Mouse (Mus musculus) right cerebral cortex, postnatal 36 days (tissue): ENCODE results near the gene Nipal3.

Experiments used
- DNase-seq, 2 experiments: peaks; one replicate each; pipeline ENCODE4 v3.0.0; 2022; ENCODE audit warnings: low spot score in 2 of 2, mixed read lengths in 1 of 2

Nipal3 gene

GRCm38 (mm10) chr4:135505794-135506193 lies 11.0 kb upstream of the Nipal3 start:
- no peak for DNase-seq

GRCm38 (mm10) chr4:135501587-135501986 lies 6.7 kb upstream of the Nipal3 start:
- DNase-seq = no peak

- DNase-seq = no peak
Observed at GRCm38 (mm10) chr4:135499831-135500230, 5.0 kb upstream of the Nipal3 start.

GRCm38 (mm10) chr4:135498136-135498535 lies 3.3 kb upstream of the Nipal3 start:
- DNase-seq = no peak

DNA sequence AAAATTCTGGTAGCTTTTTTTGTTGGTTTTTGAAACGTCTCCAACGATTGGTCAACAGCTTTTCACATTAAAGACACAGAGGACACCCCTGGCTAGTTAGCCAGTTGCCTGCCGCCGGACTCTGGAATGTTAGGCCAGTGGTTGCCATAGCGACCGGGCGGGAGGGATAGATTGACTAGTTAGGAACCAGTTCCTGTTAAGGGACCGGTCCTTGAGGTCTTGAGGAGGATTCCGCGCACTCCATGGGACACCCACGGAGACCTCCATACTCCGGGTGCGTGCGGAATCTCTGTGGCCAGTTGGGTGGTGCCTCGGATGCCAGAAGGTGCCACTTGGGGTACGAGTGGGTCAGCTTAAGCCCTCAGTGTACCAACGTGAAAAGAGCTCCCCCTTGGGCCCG lies 972 bp upstream of the Nipal3 start:
- no peak for DNase-seq

- no peak for DNase-seq
Observed at GRCm38 (mm10) chr4:135495397-135495791, 556 bp upstream of the Nipal3 start.

- DNase-seq = peak; percentile 29 to 30
Observed at GRCm38 (mm10) chr4:135493691-135494520, 932 bp downstream of the Nipal3 start.

- no peak for DNase-seq
Observed at GRCm38 (mm10) chr4:135493271-135493670, 1.6 kb downstream of the Nipal3 start.

DNA sequence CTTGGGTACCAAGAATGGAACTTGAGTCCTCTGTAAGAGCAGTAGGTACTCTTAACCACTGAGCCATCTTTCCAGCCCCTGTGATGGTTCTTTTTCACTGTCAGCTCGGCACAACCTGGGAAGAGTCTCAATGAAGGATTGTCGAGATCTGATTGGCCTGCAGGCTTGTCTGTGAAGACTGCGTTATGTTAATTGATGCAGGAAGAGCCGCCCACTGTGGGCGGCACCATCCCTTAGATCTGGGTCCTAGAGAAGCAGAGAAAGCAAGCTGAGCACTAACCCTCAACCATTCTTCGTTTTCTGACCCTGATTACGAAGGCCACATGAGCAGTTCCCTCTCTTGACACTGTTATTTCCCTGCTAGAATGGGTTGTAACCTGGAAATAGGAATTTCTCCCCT lies 5.6 kb downstream of the Nipal3 start:
- DNase-seq = no peak

- no peak for DNase-seq
Observed at GRCm38 (mm10) chr4:135486352-135486751, 8.5 kb downstream of the Nipal3 start.

DNA sequence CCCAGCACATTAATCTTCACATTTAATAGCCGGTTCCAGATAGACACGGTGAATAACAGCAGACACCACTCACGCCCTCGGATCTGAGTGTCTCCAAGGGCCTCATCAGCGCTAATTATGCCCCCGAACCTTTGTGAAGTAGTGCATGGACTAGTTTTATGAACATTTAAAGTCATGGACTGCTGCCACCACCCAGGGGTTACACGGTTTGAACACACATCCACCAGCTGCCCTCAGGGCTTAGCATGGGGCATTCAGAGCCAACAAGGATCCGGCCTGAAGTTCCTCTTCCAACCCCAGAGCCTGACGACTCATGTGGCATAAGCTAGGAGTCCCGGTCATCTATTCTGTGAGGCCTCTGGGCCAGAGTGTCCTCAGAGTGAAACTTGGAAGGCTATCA lies 9.8 kb downstream of the Nipal3 start:
- DNase-seq = no peak

DNA sequence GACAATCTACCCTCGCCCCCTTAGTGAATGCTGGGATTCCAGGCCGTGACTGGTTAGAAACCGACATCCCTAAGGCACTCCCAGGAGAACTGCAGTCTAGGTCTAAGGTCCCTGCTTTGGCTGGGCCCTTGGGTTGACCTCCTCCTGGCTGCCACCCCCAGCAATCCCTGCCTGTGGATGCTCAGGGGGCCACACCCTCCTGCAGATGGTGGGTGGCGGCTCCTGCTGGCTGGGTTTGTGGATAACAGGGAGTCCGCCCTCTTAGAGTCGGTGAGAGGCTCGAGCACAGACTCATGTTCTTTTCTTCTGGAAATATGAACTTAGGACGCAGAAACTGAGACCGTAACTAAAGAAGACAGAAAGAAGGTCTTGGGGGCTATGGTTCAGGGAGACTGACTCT lies 14.5 kb downstream of the Nipal3 start:
- no peak for DNase-seq

GRCm38 (mm10) chr4:135477851-135478250 lies 17.0 kb downstream of the Nipal3 start:
- no peak for DNase-seq

GRCm38 (mm10) chr4:135463406-135463805 lies 31.4 kb downstream of the Nipal3 start:
- no peak for DNase-seq

- DNase-seq = no peak
Observed at GRCm38 (mm10) chr4:135453572-135453971, 41.3 kb downstream of the Nipal3 start.

- DNase-seq = no peak
Observed at GRCm38 (mm10) chr4:135453164-135453563, 41.7 kb downstream of the Nipal3 start.

DNA sequence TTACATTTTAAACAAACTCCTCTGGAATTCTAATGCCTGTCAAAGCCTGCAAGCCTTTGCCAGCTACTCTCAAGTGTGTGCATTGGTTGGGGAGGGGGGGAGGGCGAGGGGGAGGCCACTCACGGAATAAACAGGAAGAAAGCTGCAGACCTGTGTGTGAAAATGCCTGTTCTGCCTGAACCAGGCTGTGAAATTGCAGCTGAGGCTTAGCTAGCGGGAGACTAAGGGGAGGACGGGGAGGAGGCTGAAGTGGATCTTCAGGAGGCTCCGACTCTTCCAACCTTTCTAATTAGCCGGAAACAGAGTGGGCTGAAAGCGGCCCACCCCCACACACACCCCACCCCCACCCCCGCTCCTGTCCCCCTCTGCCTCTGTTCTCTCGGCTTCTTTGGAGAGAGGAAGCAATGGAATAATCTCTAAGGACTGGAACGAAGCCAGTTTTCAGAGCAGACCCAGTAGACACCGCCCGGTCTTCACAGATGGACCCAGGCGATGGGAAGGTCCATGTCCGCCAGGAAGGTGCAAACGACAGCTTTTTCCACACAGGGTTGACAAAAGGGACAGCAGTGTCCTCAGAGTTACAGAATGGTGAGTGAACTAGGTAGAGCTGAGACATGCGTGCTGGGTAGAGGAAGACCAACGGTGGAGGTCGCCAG lies 43.4 kb downstream of the Nipal3 start:
- no peak for DNase-seq

DNA sequence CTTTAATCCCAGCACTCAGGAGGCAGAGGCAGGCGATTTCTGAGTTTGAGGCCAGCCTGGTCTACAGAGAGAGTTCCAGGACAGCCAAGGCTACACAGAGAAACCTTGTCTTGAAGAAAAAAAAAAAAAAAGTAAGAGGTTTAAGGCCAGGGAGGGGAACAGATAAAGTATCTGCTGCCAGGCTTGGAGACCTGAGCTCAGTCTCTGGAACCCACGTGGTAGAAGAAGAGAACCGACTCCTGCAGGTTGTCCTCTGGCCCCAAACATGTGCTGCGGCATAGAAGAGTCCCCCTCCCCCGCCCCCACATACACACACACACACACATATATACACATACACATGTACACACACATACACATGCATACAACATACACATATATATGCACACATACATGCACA lies 52.4 kb downstream of the Nipal3 start:
- no peak for DNase-seq

GRCm38 (mm10) chr4:135439904-135440522 lies 54.8 kb downstream of the Nipal3 start:
- no peak for DNase-seq

DNA sequence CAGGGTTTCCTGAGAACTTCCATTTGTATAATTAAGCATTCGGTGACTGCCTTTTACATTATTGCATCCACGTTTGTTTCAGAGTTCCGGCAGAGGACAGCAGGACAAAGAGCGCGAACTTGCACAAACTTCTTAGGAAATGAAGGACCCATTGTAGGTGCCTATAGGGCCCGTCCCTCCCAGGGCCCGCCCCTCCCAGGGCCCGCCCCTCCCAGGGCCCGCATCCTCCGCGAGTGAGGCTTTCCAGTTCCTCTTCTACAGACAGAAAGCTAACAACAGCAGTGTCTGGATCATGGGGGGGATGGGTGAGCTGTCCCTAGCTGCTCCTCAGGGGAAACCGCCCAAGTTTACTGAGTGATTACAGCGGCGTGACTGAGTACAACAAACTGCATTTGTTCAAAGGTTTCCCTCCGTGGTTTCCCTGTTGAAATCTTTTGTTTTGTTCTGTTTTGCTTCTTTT lies 55.6 kb downstream of the Nipal3 start:
- DNase-seq = no peak

- no peak for DNase-seq
Observed at GRCm38 (mm10) chr4:135437924-135438323, 56.9 kb downstream of the Nipal3 start.

GRCm38 (mm10) chr4:135436291-135436690 lies 58.5 kb downstream of the Nipal3 start:
- no peak for DNase-seq

GRCm38 (mm10) chr4:135434395-135434789 lies 60.4 kb downstream of the Nipal3 start:
- DNase-seq = no peak
